Mouse (Mus musculus): ENCODE data around the gene Canx. TPM values are rescaled to one million over a fixed set of nuclear protein-coding genes. Genes with fewer than 3 reads are reported as not detected.

The Canx gene
- polyA plus RNA-seq, 1 experiment from 2014 or later: 334 TPM

GRCm38 (mm10) chr11:50358950-50359861, 33.7 kb upstream of the Canx start:
- no peaks in the 10 kb centered on the region for H3K9me3 ChIP-seq (replicated peaks)
- H3K27ac ChIP-seq: peak overlapping the region; percentile 84
- WGBS: 2% methylated on average over 74 of the region's 74 CpGs
- H3K27me3 ChIP-seq (ENCODE audit: low read depth, poor library complexity, severe bottlenecking): peaks cover 58% of the 10 kb centered on the region
- DNase-seq (ENCODE audit: low spot score): peak; percentile 79
- H3K36me3 ChIP-seq: no peaks in the 10 kb centered on the region
- H3K4me3 ChIP-seq: peak overlapping the region; percentile 66
- H3K4me1 ChIP-seq: peaks cover 14% of the 10 kb centered on the region

GRCm38 (mm10) chr11:50355395-50355794, 29.9 kb upstream of the Canx start:
- Histone ChIP-seq H3K4me1 (peaks cover 10% of the 10 kb centered on the region), H3K27ac (no peak overlapping the region), H3K9me3 (replicated peaks) (no peaks in the 10 kb centered on the region), H3K36me3 (no peaks in the 10 kb centered on the region), H3K27me3 (ENCODE audit: low read depth, poor library complexity, severe bottlenecking) (peaks cover 39% of the 10 kb centered on the region), H3K4me3 (no peak overlapping the region)
- no peak for DNase-seq (ENCODE audit: low spot score)
- 80% methylated on average over 1 of the region's 1 CpGs for whole genome bisulfite sequencing

GRCm38 (mm10) chr11:50354851-50355250, 29.4 kb upstream of the Canx start:
- no peak overlapping the region for H3K4me3 ChIP-seq
- H3K4me1 ChIP-seq: peaks cover 10% of the 10 kb centered on the region
- DNase-seq (ENCODE audit: low spot score): no peak
- 83% methylated on average over 3 of the region's 3 CpGs for WGBS
- no peak overlapping the region for H3K27ac ChIP-seq
- H3K27me3 ChIP-seq (ENCODE audit: low read depth, poor library complexity, severe bottlenecking): peaks cover 33% of the 10 kb centered on the region
- H3K36me3 ChIP-seq: no peaks in the 10 kb centered on the region
- no peaks in the 10 kb centered on the region for H3K9me3 ChIP-seq (replicated peaks)

- Histone ChIP-seq H3K9me3 (replicated peaks) (no peaks in the 10 kb centered on the region), H3K4me3 (no peak within 1 kb of the TSS), H3K36me3 (no peaks in the 10 kb centered on the region), H3K27ac (no peak within 1 kb of the TSS), H3K27me3 (ENCODE audit: low read depth, poor library complexity, severe bottlenecking) (peaks cover 26% of the 10 kb centered on the region), H3K4me1 (peaks cover 5% of the 10 kb centered on the region; the same call in 1 of the 2 replicates)
- no peak for DNase-seq (ENCODE audit: low spot score)
Measured at GRCm38 (mm10) chr11:50354162-50354561, 28.7 kb upstream of the Canx start, which contains the start of gene Cby3. Gene Cby3 (plus strand): TSS chr11:50354462.

GRCm38 (mm10) chr11:50352177-50352576, 26.7 kb upstream of the Canx start:
- H3K27me3 ChIP-seq (ENCODE audit: low read depth, poor library complexity, severe bottlenecking): peaks cover 6% of the 10 kb centered on the region; the same call in 1 of the 2 replicates
- no peak for DNase-seq (ENCODE audit: low spot score)
- H3K9me3 ChIP-seq (replicated peaks): no peaks in the 10 kb centered on the region
- WGBS: 88% methylated on average over 2 of the region's 2 CpGs
- H3K4me3 ChIP-seq: no peak overlapping the region
- H3K36me3 ChIP-seq: no peaks in the 10 kb centered on the region
- no peak overlapping the region for H3K27ac ChIP-seq
- no peaks in the 10 kb centered on the region for H3K4me1 ChIP-seq

- no peaks in the 10 kb centered on the region for H3K27me3 ChIP-seq (ENCODE audit: low read depth, poor library complexity, severe bottlenecking)
- no peak overlapping the region for H3K4me3 ChIP-seq
- 91% methylated on average over 9 of the region's 9 CpGs for WGBS
- DNase-seq (ENCODE audit: low spot score): no peak
- no peaks in the 10 kb centered on the region for H3K9me3 ChIP-seq (replicated peaks)
- H3K36me3 ChIP-seq: no peaks in the 10 kb centered on the region
- no peak overlapping the region for H3K27ac ChIP-seq
- no peaks in the 10 kb centered on the region for H3K4me1 ChIP-seq
Measured at GRCm38 (mm10) chr11:50346256-50347032, 21.0 kb upstream of the Canx start.

GRCm38 (mm10) chr11:50345486-50345885, 20.0 kb upstream of the Canx start:
- Histone ChIP-seq H3K9me3 (replicated peaks) (no peaks in the 10 kb centered on the region), H3K27ac (no peak overlapping the region), H3K4me3 (no peak overlapping the region), H3K4me1 (no peaks in the 10 kb centered on the region), H3K36me3 (no peaks in the 10 kb centered on the region), H3K27me3 (ENCODE audit: low read depth, poor library complexity, severe bottlenecking) (no peaks in the 10 kb centered on the region)
- no peak for DNase-seq (ENCODE audit: low spot score)
- 86% methylated on average over 4 of the region's 4 CpGs for WGBS

GRCm38 (mm10) chr11:50336891-50337290, 11.4 kb upstream of the Canx start:
- WGBS: 76% methylated on average over 4 of the region's 4 CpGs
- Histone ChIP-seq H3K4me3 (no peak overlapping the region), H3K27ac (no peak overlapping the region), H3K9me3 (replicated peaks) (no peaks in the 10 kb centered on the region), H3K27me3 (ENCODE audit: low read depth, poor library complexity, severe bottlenecking) (no peaks in the 10 kb centered on the region), H3K36me3 (no peaks in the 10 kb centered on the region), H3K4me1 (no peaks in the 10 kb centered on the region)
- no peak for DNase-seq (ENCODE audit: low spot score)

GRCm38 (mm10) chr11:50336126-50336525, 10.7 kb upstream of the Canx start:
- DNase-seq (ENCODE audit: low spot score): no peak
- Histone ChIP-seq H3K36me3 (no peaks in the 10 kb centered on the region), H3K27ac (no peak overlapping the region), H3K9me3 (replicated peaks) (no peaks in the 10 kb centered on the region), H3K4me1 (no peaks in the 10 kb centered on the region), H3K27me3 (ENCODE audit: low read depth, poor library complexity, severe bottlenecking) (no peaks in the 10 kb centered on the region), H3K4me3 (no peak overlapping the region)
- 57% methylated on average over 1 of the region's 1 CpGs for WGBS

- DNase-seq (ENCODE audit: low spot score): no peak
- Histone ChIP-seq H3K27me3 (ENCODE audit: low read depth, poor library complexity, severe bottlenecking) (no peaks in the 10 kb centered on the region), H3K4me1 (no peaks in the 10 kb centered on the region), H3K9me3 (replicated peaks) (no peaks in the 10 kb centered on the region), H3K36me3 (peaks cover 17% of the 10 kb centered on the region), H3K27ac (no peak overlapping the region), H3K4me3 (no peak overlapping the region)
- 89% methylated on average over 3 of the region's 3 CpGs for WGBS
Measured at GRCm38 (mm10) chr11:50333181-50333580, 7.7 kb upstream of the Canx start.

GRCm38 (mm10) chr11:50329378-50329777, 3.9 kb upstream of the Canx start:
- H3K9me3 ChIP-seq (replicated peaks): no peaks in the 10 kb centered on the region
- WGBS: 97% methylated on average over 1 of the region's 1 CpGs
- no peak overlapping the region for H3K27ac ChIP-seq
- H3K36me3 ChIP-seq: peaks cover 19% of the 10 kb centered on the region
- peaks cover 7% of the 10 kb centered on the region for H3K4me1 ChIP-seq
- H3K4me3 ChIP-seq: no peak overlapping the region
- no peak for DNase-seq (ENCODE audit: low spot score)
- H3K27me3 ChIP-seq (ENCODE audit: low read depth, poor library complexity, severe bottlenecking): no peaks in the 10 kb centered on the region

GRCm38 (mm10) chr11:50328075-50328625, 2.7 kb upstream of the Canx start:
- DNase-seq (ENCODE audit: low spot score): no peak
- H3K4me3 ChIP-seq: no peak overlapping the region
- peaks cover 17% of the 10 kb centered on the region for H3K4me1 ChIP-seq
- whole genome bisulfite sequencing: 89% methylated on average over 3 of the region's 3 CpGs
- H3K36me3 ChIP-seq: peaks cover 19% of the 10 kb centered on the region
- H3K27me3 ChIP-seq (ENCODE audit: low read depth, poor library complexity, severe bottlenecking): no peaks in the 10 kb centered on the region
- H3K9me3 ChIP-seq (replicated peaks): no peaks in the 10 kb centered on the region
- H3K27ac ChIP-seq: no peak overlapping the region
